9 mouse cellular contexts compared by ENCODE assay signal in the genomic region with DNA sequence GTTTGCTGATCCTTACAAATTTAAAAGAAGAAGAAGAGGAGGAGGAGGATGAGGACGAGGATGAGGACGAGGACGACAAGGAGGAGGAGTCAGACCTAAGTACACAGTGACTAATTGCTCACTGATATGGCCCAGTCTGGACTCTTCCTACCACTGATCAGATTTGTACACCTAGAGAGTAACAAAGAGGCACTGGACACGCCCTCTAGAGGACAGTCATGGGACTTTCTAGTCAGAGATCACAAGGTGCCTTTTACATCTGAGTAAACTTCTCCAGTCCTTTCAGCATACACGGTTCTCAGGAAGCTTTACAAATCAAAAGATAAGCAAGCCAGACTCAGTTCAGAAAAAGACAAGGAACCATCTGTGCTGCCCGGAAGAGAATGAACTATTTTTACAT. TPM values are rescaled to one million over a fixed set of nuclear protein-coding genes. Genes with fewer than 3 reads are reported as not detected.
A peak's percentile ranks its signal among the peaks of the same experiment; 100 is the strongest.
DNase-seq lines count a peak whose midpoint lies in the region; ATAC-seq and TF ChIP-seq lines count a peak whose summit lies in the region.
"Had no signal": no experiment of that assay in that cellular context is flagged by ENCODE, and none has a peak within 500 bp of the region (broad histone marks: within the 10 kb centered on the region; RNA-seq: fewer than 3 reads in every experiment).

No protein-coding gene starts in this region.

- POLR2A ChIA-PET in Patski (lab: Charles Lee), result no interaction called here

- CTCF ChIA-PET in Patski (lab: Charles Lee), result interaction anchor here (1.0 kb wide), 1 partner anchor 29 kb away, joined by 3 read pairs; no protein-coding TSS in a partner anchor

- intact Hi-C loops in left cerebral cortex, postnatal 10 days (cut with DNase I), result no loop called here
- intact Hi-C loops in left cerebral cortex, postnatal 25 days (cut with DNase I), result no loop called here

- in situ Hi-C loops in Patski (cut with MboI; ENCODE audit: low pct_unique_long_range_greater_than_20kb), result no loop called here

- TF ChIP-seq CTCF in Patski (IDR thresholded peaks at IDR 0.05), result peak; percentile 41

- H3K27me3 ChIP-seq in Patski, result no peaks in the 10 kb centered on the region
- H3K27me3 ChIP-seq: liver, embryonic 15.5 days had no signal

- DNase-seq in cerebellum, adult 11-12 months, result no peak
- peak; percentile 28 to 52 for DNase-seq in left cerebral cortex, adult 18-20 months (ENCODE audit: low spot score in 2 of 2)
- no peak for DNase-seq in left cerebral cortex, postnatal 10 days (ENCODE audit: extremely low spot score in 1 of 2, low spot score in 2 of 2)
- no peak for DNase-seq in Patski (ENCODE audit: low read depth, low spot score)
- peak; percentile 32 to 63 for DNase-seq in left cerebral cortex, postnatal 25 days (ENCODE audit: low spot score in 2 of 2)
- no peak for DNase-seq in ovary, postnatal 36 days (ENCODE audit: low spot score)
- DNase-seq in right cerebral cortex, postnatal 14 days, result no peak

- ATAC-seq in cerebellum, adult (ENCODE audit: insufficient number of reproducible peaks, low FRiP score, low TSS enrichment), result peak; percentile 61
- no peak for ATAC-seq in Patski

RNA-seq across cellular contexts. Expression of gene Rasgef1b, which starts 20.2 kb away (rescaled TPM):
- 10 to 100 TPM; 73.6 to 73.8 TPM for total RNA-seq in left cerebral cortex, adult 18-20 months (2021)
- total RNA-seq in left cerebral cortex, postnatal 10 days (2021), result 10 to 100 TPM; 53.8 to 58.4 TPM
- 1.3 TPM for polyA plus RNA-seq in Patski (2021)
- total RNA-seq in left cerebral cortex, postnatal 25 days (2021), result 10 to 100 TPM; 73.1 to 92.6 TPM

Comparison
In these comparisons a context has a peak if more than half of its experiments do, and no peak if none do; other contexts are left out.
1. DNase-seq: peak in left cerebral cortex, adult 18-20 months (2 of 2) and left cerebral cortex, postnatal 25 days (2 of 2); none in cerebellum, adult 11-12 months (single experiment), left cerebral cortex, postnatal 10 days (0 of 2), Patski (single experiment), ovary, postnatal 36 days (single experiment) and right cerebral cortex, postnatal 14 days (single experiment).